Mouse (Mus musculus) hindbrain, postnatal 0 days (tissue): Measurements from ENCODE around the gene Rilp. TPM values are rescaled to one million over a fixed set of nuclear protein-coding genes. Genes with fewer than 3 reads are reported as not detected.
A peak's percentile ranks its signal among the peaks of the same experiment; 100 is the strongest.

Experiments
- ATAC-seq: fragments of 200-750 bp; cut with Nextera tagmentation; 2 replicates; pipeline ENCODE4 v1.8.0; 2017; ENCODE audit warnings: mild to moderate bottlenecking, moderate TSS enrichment, moderate library complexity
- DNase-seq: peaks from one replicate; pipeline ENCODE4 v3.0.0-alpha.2; 2015; ENCODE audit warnings: low spot score
- H3K27ac ChIP-seq: fragments of 300-500 bp; sonication (generic); 2 replicates; pipeline ENCODE4 v1.5.1; 2014; ENCODE audit warnings: mild to moderate bottlenecking
- H3K27me3 ChIP-seq: fragments of 300-500 bp; sonication (generic); 2 replicates; pipeline ENCODE4 v1.6.1; 2014; ENCODE audit warnings: low read length, mixed read lengths; ENCODE audit not compliant: insufficient read depth
- H3K36me3 ChIP-seq: fragments of 300-500 bp; sonication (generic); 2 replicates; pipeline ENCODE4 v1.6.1; 2014; ENCODE audit warnings: low read length, mixed read lengths; ENCODE audit not compliant: insufficient read depth
- H3K4me1 ChIP-seq: fragments of 300-500 bp; sonication (generic); 2 replicates; pipeline ENCODE4 v1.6.1; 2014; ENCODE audit warnings: antibody characterized with exemption, low read length, mixed read lengths; ENCODE audit not compliant: insufficient read depth
- H3K4me2 ChIP-seq: fragments of 300-500 bp; sonication (generic); 2 replicates; pipeline ENCODE4 v1.6.1; 2014; ENCODE audit warnings: low read depth, mild to moderate bottlenecking, low read length, moderate library complexity, mixed read lengths
- H3K4me3 ChIP-seq: fragments of 300-500 bp; sonication (generic); 2 replicates; pipeline ENCODE4 v1.5.1; 2014; ENCODE audit warnings: low read length
- H3K9ac ChIP-seq: fragments of 300-500 bp; sonication (generic); replicated peaks from 2 replicates; pipeline ENCODE4 v1.6.1; 2014; ENCODE audit warnings: mild to moderate bottlenecking, low read length, moderate library complexity, mixed read lengths
- H3K9me3 ChIP-seq: fragments of 300-500 bp; sonication (generic); 2 replicates; pipeline ENCODE4 v1.6.1; 2016; ENCODE audit warnings: low read length, mixed read lengths
- CTCF ChIP-seq: IDR thresholded peaks from 2 replicates; pipeline ENCODE4 v1.5.1; 2016; ENCODE audit warnings: antibody characterized with exemption, control low read depth, low read depth
- WGBS: fragments of 180-500 bp; shearing (Covaris S2); extraction: QIAGEN DNeasy Blood & Tissue Kit; methylation state at CpG from one replicate; pipeline ENCODE4 v1.1.7; 2014; 5-methylcytosine and 5-hydroxymethylcytosine counted together
- polyA plus RNA-seq: library from polyadenylated mRNA; unstranded; fragments of >200 nt; fragmentation: Nextera tagmentation; extraction: Ambion mirVana; gene quantifications from 2 replicates; pipeline ENCODE4 v1.2.1, GENCODE M21; 2015
- total RNA-seq: library from RNA; depleted of rRNA; stranded (reverse); fragments of >200 nt; gene quantifications from 2 replicates; pipeline ENCODE4 v1.2.3, GENCODE M21; 2014

The Rilp gene
- total and polyA plus RNA-seq, 2 experiments from 2014 or later: 3.9 to 7.6 TPM

- Histone ChIP-seq H3K4me2 (peak within 1 kb of the TSS; percentile 96), H3K27me3 (no peaks in the 10 kb centered on the region), H3K9ac (peak within 1 kb of the TSS; percentile 93), H3K4me1 (peaks cover 8% of the 10 kb centered on the region), H3K9me3 (no peaks in the 10 kb centered on the region), H3K36me3 (peaks cover 25% of the 10 kb centered on the region), H3K27ac (peak within 1 kb of the TSS; percentile 81), H3K4me3 (peak within 1 kb of the TSS; percentile 93)
- TF ChIP-seq CTCF: no peak
- DNase-seq (peak; percentile 98), ATAC-seq (peak; percentile 100)
- WGBS: under 1% methylated on average over 51 of the region's 52 CpGs
Measured at GRCm38 (mm10) chr11:75486601-75487285, 23.2 kb upstream of the Rilp start, which contains the start of gene Prpf8. Prpf8 (plus strand) TSS chr11:75486816.

GRCm38 (mm10) chr11:75487496-75487895 is 22.4 kb upstream of the Rilp start:
- H3K4me3 ChIP-seq: peak overlapping the region; percentile 93
- peaks cover 8% of the 10 kb centered on the region for H3K4me1 ChIP-seq
- H3K36me3 ChIP-seq: peaks cover 33% of the 10 kb centered on the region
- TF ChIP-seq CTCF: no peak
- H3K9ac ChIP-seq: peak overlapping the region; percentile 93
- no peak for ATAC-seq
- no peaks in the 10 kb centered on the region for H3K9me3 ChIP-seq
- no peaks in the 10 kb centered on the region for H3K27me3 ChIP-seq
- H3K27ac ChIP-seq: peak overlapping the region; percentile 81; the same call in 1 of the 2 replicates
- 44% methylated on average over 6 of the region's 6 CpGs for WGBS
- peak overlapping the region; percentile 96 for H3K4me2 ChIP-seq
- no peak for DNase-seq

- no peaks in the 10 kb centered on the region for H3K9me3 ChIP-seq
- H3K27ac ChIP-seq: no peak overlapping the region
- no peak overlapping the region for H3K4me3 ChIP-seq
- no peak for ATAC-seq
- no peak overlapping the region for H3K4me2 ChIP-seq
- WGBS: 96% methylated on average over 10 of the region's 10 CpGs
- no peaks in the 10 kb centered on the region for H3K27me3 ChIP-seq
- H3K36me3 ChIP-seq: peaks cover 98% of the 10 kb centered on the region
- TF ChIP-seq CTCF: no peak
- no peaks in the 10 kb centered on the region for H3K4me1 ChIP-seq
- H3K9ac ChIP-seq: no peak overlapping the region
- no peak for DNase-seq
Measured at GRCm38 (mm10) chr11:75494296-75495049, 15.4 kb upstream of the Rilp start.

- DNase-seq (no peak), ATAC-seq (no peak)
- Histone ChIP-seq H3K4me3 (no peak overlapping the region), H3K9me3 (no peaks in the 10 kb centered on the region), H3K4me1 (no peaks in the 10 kb centered on the region), H3K36me3 (peaks cover 98% of the 10 kb centered on the region), H3K27me3 (no peaks in the 10 kb centered on the region), H3K9ac (no peak overlapping the region), H3K4me2 (no peak overlapping the region), H3K27ac (no peak overlapping the region)
- TF ChIP-seq CTCF: no peak
- WGBS: 81% methylated on average over 1 of the region's 1 CpGs
Measured at GRCm38 (mm10) chr11:75498126-75498525, 11.8 kb upstream of the Rilp start.

GRCm38 (mm10) chr11:75508162-75508561 is 1.7 kb upstream of the Rilp start:
- Histone ChIP-seq H3K27me3 (no peaks in the 10 kb centered on the region), H3K36me3 (peaks cover 59% of the 10 kb centered on the region), H3K9ac (no peak overlapping the region), H3K9me3 (no peaks in the 10 kb centered on the region), H3K27ac (no peak overlapping the region), H3K4me1 (peaks cover 9% of the 10 kb centered on the region), H3K4me2 (no peak overlapping the region), H3K4me3 (no peak overlapping the region)
- DNase-seq (no peak), ATAC-seq (no peak)
- WGBS: 92% methylated on average over 4 of the region's 4 CpGs
- TF ChIP-seq CTCF: no peak

GRCm38 (mm10) chr11:75508904-75509303 is 990 bp upstream of the Rilp start:
- H3K27ac ChIP-seq: no peak overlapping the region
- H3K9me3 ChIP-seq: no peaks in the 10 kb centered on the region
- no peak for ATAC-seq
- 84% methylated on average over 8 of the region's 8 CpGs for WGBS
- TF ChIP-seq CTCF: no peak
- H3K4me1 ChIP-seq: peaks cover 9% of the 10 kb centered on the region
- peaks cover 55% of the 10 kb centered on the region for H3K36me3 ChIP-seq
- no peak overlapping the region for H3K4me3 ChIP-seq
- DNase-seq: no peak
- no peaks in the 10 kb centered on the region for H3K27me3 ChIP-seq
- no peak overlapping the region for H3K9ac ChIP-seq
- no peak overlapping the region for H3K4me2 ChIP-seq
